Comparison of ENCODE assay signal across 31 mouse cellular contexts in genomic region chr2:60913281-60913680, GRCm38 (mm10). TPM values are rescaled to one million over a fixed set of nuclear protein-coding genes. Genes with fewer than 3 reads are reported as not detected.
DNase-seq lines count a peak whose midpoint lies in the region; ATAC-seq and TF ChIP-seq lines count a peak whose summit lies in the region.
"Had no signal": no experiment of that assay in that cellular context is flagged by ENCODE, and none has a peak within 500 bp of the region (broad histone marks: within the 10 kb centered on the region; RNA-seq: fewer than 3 reads in every experiment).

No protein-coding gene starts in this region.

- no peaks in the 10 kb centered on the region for H3K27me3 ChIP-seq in heart, embryonic 10.5 days (ENCODE audit: insufficient read depth, poor library complexity, severe bottlenecking)
- no peaks in the 10 kb centered on the region for H3K27me3 ChIP-seq in kidney, embryonic 15.5 days
- H3K27me3 ChIP-seq in kidney, adult 2 months (replicated peaks; ENCODE audit: control insufficient read depth, insufficient read depth, low read length), result no peaks in the 10 kb centered on the region
- no peaks in the 10 kb centered on the region for H3K27me3 ChIP-seq in forebrain, postnatal 0 days (ENCODE audit: insufficient read depth, low read length)
- H3K27me3 ChIP-seq: CH12.LX; forebrain, embryonic 12.5 days; heart, embryonic 13.5 days; limb, embryonic 15.5 days; liver, embryonic 13.5 days; midbrain, embryonic 13.5 days; neural tube, embryonic 13.5 days had no signal

- H3K4me3 ChIP-seq in heart, embryonic 10.5 days, result no peak overlapping the region
- no peak overlapping the region for H3K4me3 ChIP-seq in kidney, embryonic 15.5 days (replicated peaks)
- H3K4me3 ChIP-seq in kidney, adult 2 months (ENCODE audit: insufficient read depth, low read depth, low read length), result no peak overlapping the region
- no peak overlapping the region for H3K4me3 ChIP-seq in forebrain, postnatal 0 days (ENCODE audit: low read depth, low read length)
- H3K4me3 ChIP-seq: forebrain, embryonic 12.5 days; heart, adult 2 months; heart, embryonic 13.5 days; limb, embryonic 15.5 days; liver, embryonic 13.5 days; megakaryocyte, embryonic 14.5 days; midbrain, embryonic 13.5 days; neural tube, embryonic 13.5 days had no signal

- H3K9ac ChIP-seq in kidney, embryonic 15.5 days, result no peak overlapping the region
- H3K9ac ChIP-seq in forebrain, postnatal 0 days, result no peak overlapping the region
- H3K9ac ChIP-seq: forebrain, embryonic 12.5 days; heart, embryonic 13.5 days; limb, embryonic 15.5 days; liver, embryonic 13.5 days; midbrain, embryonic 13.5 days; neural tube, embryonic 13.5 days had no signal

- no peak for DNase-seq in heart, embryonic 10.5 days (ENCODE audit: low spot score)
- no peak for DNase-seq in heart, postnatal 36 days
- DNase-seq in kidney, adult 2 months, result no peak
- DNase-seq in ES-CJ7 (ENCODE audit: low read depth, low spot score), result peak; percentile 42
- peak; percentile 65 for DNase-seq in ZHBTc4 (ENCODE audit: low read depth, low spot score)
- DNase-seq in forebrain, postnatal 0 days, result no peak
- no peak for DNase-seq in spleen, postnatal 14 days (ENCODE audit: low spot score in 2 of 2)
- DNase-seq: adrenal gland, postnatal 25 days; cerebellum, adult 2 months; cerebellum, postnatal 25 days; gastrocnemius, postnatal 14 days; heart, adult 2 months; kidney, adult 18-20 months; layer of hippocampus, postnatal 36 days; left cerebral cortex, postnatal 4 days; liver, embryonic 13.5 days; lung, adult 18-20 months; lung, postnatal 4 days; right cerebral cortex, postnatal 4 days; thymus, postnatal 14 days had no signal

- H3K9me3 ChIP-seq in heart, embryonic 10.5 days, result no peaks in the 10 kb centered on the region
- H3K9me3 ChIP-seq in kidney, embryonic 15.5 days (replicated peaks), result no peaks in the 10 kb centered on the region
- no peaks in the 10 kb centered on the region for H3K9me3 ChIP-seq in forebrain, postnatal 0 days (ENCODE audit: low read length)
- H3K9me3 ChIP-seq: forebrain, embryonic 12.5 days; G1E; heart, embryonic 13.5 days; limb, embryonic 15.5 days; liver, embryonic 13.5 days; megakaryocyte, embryonic 14.5 days; midbrain, embryonic 13.5 days; neural tube, embryonic 13.5 days had no signal

- ATAC-seq in kidney, embryonic 15.5 days (replicated peaks; ENCODE audit: low FRiP score), result peak; percentile 60; the same call in 1 of the 2 replicates
- no peak for ATAC-seq in forebrain, postnatal 0 days
- ATAC-seq: hindbrain, embryonic 16.5 days; lung, postnatal 0 days; midbrain, embryonic 13.5 days had no signal

- TF ChIP-seq POLR2A in kidney, adult 2 months (IDR thresholded peaks at IDR 0.05; ENCODE audit: low read depth, low read length), result no peak

- TF ChIP-seq CTCF in kidney, adult 2 months (conservative IDR thresholded peaks at IDR 0.05; ENCODE audit: insufficient read depth, insufficient read length, low read depth, low read length), result no peak
- no peak for TF ChIP-seq CTCF in forebrain, postnatal 0 days (IDR thresholded peaks at IDR 0.05; ENCODE audit: low read depth)

- intact Hi-C loops in heart, postnatal 36 days (cut with DNase I), result no loop called here

- H3K27ac ChIP-seq in heart, embryonic 10.5 days, result 0 out of 2 replicates have a peak overlapping the region, but pooled peaks have one; percentile 29
- no peak overlapping the region for H3K27ac ChIP-seq in kidney, embryonic 15.5 days
- H3K27ac ChIP-seq in kidney, adult 2 months (ENCODE audit: insufficient read depth, low read depth, low read length), result no peak overlapping the region
- H3K27ac ChIP-seq in forebrain, postnatal 0 days (ENCODE audit: low read depth, low read length), result no peak overlapping the region
- H3K27ac ChIP-seq: forebrain, embryonic 12.5 days; heart, adult 2 months; heart, embryonic 13.5 days; limb, embryonic 15.5 days; liver, embryonic 13.5 days; midbrain, embryonic 13.5 days; neural tube, embryonic 13.5 days had no signal

- peaks cover 62% of the 10 kb centered on the region for H3K4me1 ChIP-seq in heart, embryonic 10.5 days
- H3K4me1 ChIP-seq in kidney, embryonic 15.5 days, result peaks cover 53% of the 10 kb centered on the region
- peaks cover 4% of the 10 kb centered on the region; the same call in 1 of the 2 replicates for H3K4me1 ChIP-seq in kidney, adult 2 months (ENCODE audit: control insufficient read depth, insufficient read depth, low read length)
- no peaks in the 10 kb centered on the region for H3K4me1 ChIP-seq in forebrain, postnatal 0 days (ENCODE audit: insufficient read depth)

- no peak overlapping the region for H3K4me2 ChIP-seq in kidney, embryonic 15.5 days
- H3K4me2 ChIP-seq in forebrain, postnatal 0 days (ENCODE audit: low read depth), result no peak overlapping the region
- H3K4me2 ChIP-seq: forebrain, embryonic 12.5 days; heart, embryonic 13.5 days; limb, embryonic 15.5 days; liver, embryonic 13.5 days; midbrain, embryonic 13.5 days; neural tube, embryonic 13.5 days had no signal

- WGBS in heart, embryonic 10.5 days, result 49% methylated on average over 3 of the region's 3 CpGs
- WGBS in kidney, embryonic 15.5 days, result 35% methylated on average over 3 of the region's 3 CpGs
- WGBS in kidney, adult 2 months, result 60% methylated on average over 3 of the region's 3 CpGs
- WGBS in forebrain, postnatal 0 days, result 72% methylated on average over 3 of the region's 3 CpGs

- no peaks in the 10 kb centered on the region for H3K36me3 ChIP-seq in heart, embryonic 10.5 days
- no peaks in the 10 kb centered on the region for H3K36me3 ChIP-seq in kidney, embryonic 15.5 days
- H3K36me3 ChIP-seq in kidney, adult 2 months (ENCODE audit: control insufficient read depth, insufficient read depth, low read length), result no peaks in the 10 kb centered on the region
- H3K36me3 ChIP-seq in forebrain, postnatal 0 days (ENCODE audit: insufficient read depth), result no peaks in the 10 kb centered on the region
- H3K36me3 ChIP-seq: forebrain, embryonic 12.5 days; G1E; heart, embryonic 13.5 days; limb, embryonic 15.5 days; liver, embryonic 13.5 days; midbrain, embryonic 13.5 days; neural tube, embryonic 13.5 days had no signal

RNA-seq across cellular contexts. Expression of gene Rbms1, which starts 49.7 kb away (rescaled TPM):
- 124 and 146 TPM in 2 replicates for polyA plus RNA-seq in heart, embryonic 10.5 days (2016; fragmentation: Nextera tagmentation; extraction: Ambion mirVana)
- 10 to 100 TPM; 43.2 to 46.4 TPM for total RNA-seq in heart, postnatal 36 days (2021)
- 109 and 117 TPM in 2 replicates for polyA plus RNA-seq in kidney, embryonic 15.5 days (2015; fragmentation: Nextera tagmentation; extraction: Ambion mirVana)
- polyA plus RNA-seq in kidney, adult 2 months (2012; rRNA removed), result 73.8 and 88.4 TPM in 2 replicates
- 16.2 and 18.2 TPM in 2 replicates for total RNA-seq in forebrain, postnatal 0 days (2014; rRNA removed)
- polyA plus RNA-seq in forebrain, postnatal 0 days (2015; fragmentation: Nextera tagmentation; extraction: Ambion mirVana), result 25.5 and 38.2 TPM in 2 replicates

Comparison
In these comparisons a context has a peak if more than half of its experiments do, and no peak if none do; other contexts are left out.
1. DNase-seq: peak in ES-CJ7 (single experiment) and ZHBTc4 (single experiment); none in heart, embryonic 10.5 days (single experiment), heart, postnatal 36 days (0 of 2), kidney, adult 2 months (single experiment), forebrain, postnatal 0 days (single experiment) and spleen, postnatal 14 days (0 of 2).